Mouse (Mus musculus): ENCODE measurements at regions not wholly inside any gene's neighbourhood (a gene's known extent, or its start where the extent isn't known, plus 50 kb on each side); places are given as distances from the start of the nearest gene placed in this dataset.

DNA sequence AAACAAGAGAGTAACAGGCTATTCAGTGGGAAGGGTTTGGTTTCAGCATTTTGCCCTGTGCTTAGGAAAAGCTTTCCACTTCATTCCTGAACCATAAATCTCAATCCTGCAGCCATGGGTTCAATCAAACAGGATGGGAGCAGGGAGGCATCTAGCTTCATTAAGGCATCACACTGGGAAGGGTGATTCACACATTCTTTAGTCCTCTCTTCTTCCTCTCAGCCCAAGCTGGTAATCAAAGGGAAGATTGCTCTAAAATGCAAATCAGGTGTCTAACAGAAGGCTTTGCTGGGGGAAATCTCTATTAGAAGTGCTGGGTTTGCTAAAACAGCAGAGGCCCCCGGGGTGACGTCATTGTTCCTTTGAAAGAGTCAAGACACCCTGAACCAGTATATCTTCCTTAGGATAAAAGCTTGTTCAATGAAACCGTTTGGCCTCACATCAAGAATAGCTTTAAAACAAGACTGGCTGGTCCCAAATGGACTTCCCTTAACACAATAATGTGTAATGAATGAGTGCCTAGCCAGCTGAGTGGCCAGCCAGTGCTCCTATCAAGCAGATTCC, 596.4 kb downstream of the Defb40 start:
- TF ChIP-seq CTCF (IDR thresholded peaks at IDR 0.05; ENCODE audit: low read depth, low read length): no peak
- TF ChIP-seq POLR2A (IDR thresholded peaks at IDR 0.05; ENCODE audit: insufficient read depth, low read length): no peak
- no peak for TF ChIP-seq EP300 (IDR thresholded peaks at IDR 0.05; ENCODE audit: insufficient read depth, low read depth, low read length)
